Mouse (Mus musculus): ENCODE data around the gene Begain. TPM values are rescaled to one million over a fixed set of nuclear protein-coding genes. Genes with fewer than 3 reads are reported as not detected.

The Begain gene
- polyA plus RNA-seq, 1 experiment from 2014 or later, result 16.8 TPM

DNA sequence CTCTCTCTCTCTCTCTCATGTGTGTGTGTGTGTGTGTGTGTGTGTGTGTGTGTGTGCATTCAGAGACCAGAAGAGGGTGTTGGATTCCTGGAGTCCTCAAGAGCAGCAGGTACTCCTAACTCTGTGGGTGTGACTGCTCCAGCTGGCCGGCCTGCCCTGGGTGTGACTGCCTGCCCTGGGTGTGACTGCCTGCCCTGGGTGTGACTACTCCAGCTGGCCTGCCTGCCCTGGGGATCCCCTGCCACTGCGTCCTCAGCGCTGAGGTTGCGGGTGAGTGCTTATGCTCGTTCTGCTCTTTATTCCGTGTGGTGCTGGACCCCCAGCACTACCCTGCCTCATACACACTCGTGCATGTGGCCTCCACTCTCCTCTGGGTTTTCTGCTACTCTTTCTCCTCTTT, 65.0 kb downstream of the Begain start:
- Histone ChIP-seq H3K9me3 (replicated peaks) (no peaks in the 10 kb centered on the region), H3K27me3 (0 out of 2 replicates have a peak, but pooled peaks cover 4% of the 10 kb centered on the region), H3K4me2 (replicated peaks) (no peak overlapping the region), H3K27ac (replicated peaks) (no peak overlapping the region), H3K36me3 (no peaks in the 10 kb centered on the region), H3K4me1 (no peaks in the 10 kb centered on the region), H3K4me3 (replicated peaks) (no peak overlapping the region), H3K9ac (no peak overlapping the region)
- WGBS, result 70% methylated on average over 7 of the region's 7 CpGs
- ATAC-seq (ENCODE audit: insufficient number of reproducible peaks, low FRiP score, low TSS enrichment, low read depth), result no peak

- no peak for ATAC-seq (ENCODE audit: insufficient number of reproducible peaks, low FRiP score, low TSS enrichment, low read depth)
- WGBS, result 74% methylated on average over 8 of the region's 8 CpGs
- H3K4me3 ChIP-seq (replicated peaks), result no peak overlapping the region
Observed at GRCm38 (mm10) chr12:108997249-108997648, 70.8 kb downstream of the Begain start.

DNA sequence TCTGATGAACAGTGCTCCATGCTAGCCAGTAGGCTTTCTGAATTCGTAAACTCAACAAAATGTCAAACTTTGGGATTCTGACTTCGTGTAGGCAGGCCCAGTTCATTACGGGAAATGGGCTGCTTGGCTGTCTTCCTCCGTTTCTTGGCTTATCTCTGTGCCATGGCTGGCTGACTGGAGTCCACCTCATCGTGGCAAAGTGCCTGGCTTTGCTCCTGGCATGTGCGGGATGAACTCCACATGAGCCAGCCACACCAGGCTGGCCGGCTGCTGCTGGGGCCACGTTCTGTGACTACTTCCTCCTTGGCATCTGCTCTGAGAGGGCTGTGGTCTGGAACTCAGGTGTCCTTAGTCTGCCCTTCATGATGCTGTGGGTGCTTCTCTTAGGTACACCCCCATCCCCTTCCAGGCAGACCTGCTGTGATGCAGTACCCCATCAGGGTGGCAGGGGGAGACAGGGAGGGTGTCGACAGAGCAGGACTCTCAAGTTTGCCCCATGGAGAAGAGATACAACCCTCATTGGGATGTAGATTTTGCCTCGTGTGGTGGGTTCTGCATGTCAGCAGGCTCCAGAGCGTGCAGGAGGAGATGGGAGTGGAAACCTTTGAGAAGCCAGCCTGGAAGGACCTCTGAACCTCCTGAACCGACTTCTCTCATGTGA, 71.9 kb downstream of the Begain start:
- Histone ChIP-seq H3K27me3 (0 out of 2 replicates have a peak, but pooled peaks cover 4% of the 10 kb centered on the region), H3K9me3 (replicated peaks) (no peaks in the 10 kb centered on the region), H3K4me2 (replicated peaks) (no peak overlapping the region), H3K4me3 (replicated peaks) (no peak overlapping the region), H3K9ac (no peak overlapping the region), H3K4me1 (peaks cover 7% of the 10 kb centered on the region), H3K27ac (replicated peaks) (no peak overlapping the region), H3K36me3 (no peaks in the 10 kb centered on the region)
- ATAC-seq (ENCODE audit: insufficient number of reproducible peaks, low FRiP score, low TSS enrichment, low read depth), result no peak
- WGBS, result 83% methylated on average over 12 of the region's 12 CpGs

More at GRCm38 (mm10) chr12:108997249-108997648, 70.8 kb downstream of the Begain start:
- peaks cover 7% of the 10 kb centered on the region for H3K4me1 ChIP-seq
- no peak overlapping the region for H3K9ac ChIP-seq
- H3K4me2 ChIP-seq (replicated peaks), result no peak overlapping the region
- no peaks in the 10 kb centered on the region for H3K36me3 ChIP-seq
- no peak overlapping the region for H3K27ac ChIP-seq (replicated peaks)
- H3K27me3 ChIP-seq, result 0 out of 2 replicates have a peak, but pooled peaks cover 4% of the 10 kb centered on the region
- no peaks in the 10 kb centered on the region for H3K9me3 ChIP-seq (replicated peaks)

DNA sequence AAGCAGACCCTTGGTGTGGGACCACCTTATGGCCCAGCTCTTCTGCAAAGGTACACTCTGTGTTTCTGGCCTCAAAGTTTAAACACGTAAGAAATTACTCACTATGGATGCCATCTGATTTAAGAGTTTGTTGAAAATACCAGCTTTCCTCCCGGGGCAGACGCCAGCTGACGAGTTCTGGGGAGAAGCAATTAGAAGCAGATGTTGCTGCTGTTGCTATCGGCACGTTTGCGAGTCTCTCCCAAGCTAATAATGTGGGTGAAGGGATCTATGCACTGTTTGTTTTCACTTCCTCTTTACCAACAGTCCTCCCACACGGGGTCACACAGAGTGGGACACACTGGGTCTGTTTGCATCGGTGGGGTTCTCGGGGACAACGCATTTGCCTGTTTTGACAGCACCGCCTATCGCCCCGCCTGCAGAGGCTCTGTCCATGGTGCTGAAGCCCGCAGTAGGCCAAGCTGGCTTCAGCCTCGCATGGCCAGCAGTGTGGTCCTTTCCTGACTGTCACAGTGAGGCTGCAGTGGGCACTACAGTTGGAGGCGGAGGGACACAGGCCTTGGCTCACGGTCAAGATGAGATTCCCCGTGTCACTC, 73.5 kb downstream of the Begain start:
- no peak for ATAC-seq (ENCODE audit: insufficient number of reproducible peaks, low FRiP score, low TSS enrichment, low read depth)
- H3K4me1 ChIP-seq, result peaks cover 7% of the 10 kb centered on the region
- 5% methylated on average over 19 of the region's 19 CpGs for WGBS
- no peaks in the 10 kb centered on the region for H3K9me3 ChIP-seq (replicated peaks)
- no peak overlapping the region for H3K9ac ChIP-seq
- peak overlapping the region; percentile 45 for H3K4me2 ChIP-seq (replicated peaks)
- H3K36me3 ChIP-seq, result no peaks in the 10 kb centered on the region
- H3K4me3 ChIP-seq (replicated peaks), result peak overlapping the region; percentile 29
- H3K27ac ChIP-seq (replicated peaks), result no peak overlapping the region
- H3K27me3 ChIP-seq, result 0 out of 2 replicates have a peak, but pooled peaks cover 4% of the 10 kb centered on the region

GRCm38 (mm10) chr12:108993046-108993445, 75.0 kb downstream of the Begain start:
- 81% methylated on average over 2 of the region's 2 CpGs for WGBS
- Histone ChIP-seq H3K36me3 (no peaks in the 10 kb centered on the region), H3K4me1 (peaks cover 7% of the 10 kb centered on the region), H3K9ac (no peak overlapping the region), H3K27me3 (no peaks in the 10 kb centered on the region), H3K9me3 (replicated peaks) (no peaks in the 10 kb centered on the region), H3K4me3 (replicated peaks) (no peak overlapping the region), H3K4me2 (replicated peaks) (no peak overlapping the region), H3K27ac (replicated peaks) (no peak overlapping the region)
- ATAC-seq (ENCODE audit: insufficient number of reproducible peaks, low FRiP score, low TSS enrichment, low read depth), result no peak

GRCm38 (mm10) chr12:108990425-108990824, 77.6 kb downstream of the Begain start:
- H3K9ac ChIP-seq, result no peak overlapping the region
- H3K27me3 ChIP-seq, result no peaks in the 10 kb centered on the region
- no peak overlapping the region for H3K4me3 ChIP-seq (replicated peaks)
- no peaks in the 10 kb centered on the region for H3K36me3 ChIP-seq
- no peak overlapping the region for H3K27ac ChIP-seq (replicated peaks)
- WGBS, result 70% methylated on average over 9 of the region's 9 CpGs
- H3K4me2 ChIP-seq (replicated peaks), result no peak overlapping the region
- H3K4me1 ChIP-seq, result peaks cover 12% of the 10 kb centered on the region
- H3K9me3 ChIP-seq (replicated peaks), result no peaks in the 10 kb centered on the region
- no peak for ATAC-seq (ENCODE audit: insufficient number of reproducible peaks, low FRiP score, low TSS enrichment, low read depth)

DNA sequence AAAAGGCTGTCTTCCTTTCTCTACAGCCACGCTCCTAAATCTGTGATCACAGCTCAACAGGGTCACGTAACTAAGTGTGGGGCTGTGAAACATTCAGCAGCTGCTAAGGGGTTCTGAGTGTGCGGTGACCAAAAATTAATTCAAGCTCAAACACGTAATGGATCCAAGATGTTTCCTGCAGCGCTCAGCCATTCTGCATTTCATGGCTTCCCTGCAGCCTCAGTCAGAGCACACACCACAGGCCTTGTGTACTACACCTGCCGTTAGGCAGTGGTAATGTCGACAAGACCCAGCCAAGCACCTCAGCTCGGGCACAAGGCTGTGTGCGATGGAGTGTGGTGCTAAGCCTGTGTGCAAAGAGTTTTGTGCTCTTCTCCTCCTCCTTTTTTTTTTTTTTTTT, 80.6 kb downstream of the Begain start:
- no peaks in the 10 kb centered on the region for H3K36me3 ChIP-seq
- H3K9ac ChIP-seq, result no peak overlapping the region
- 54% methylated on average over 9 of the region's 9 CpGs for WGBS
- no peak overlapping the region for H3K4me2 ChIP-seq (replicated peaks)
- no peaks in the 10 kb centered on the region for H3K9me3 ChIP-seq (replicated peaks)
- no peak for ATAC-seq (ENCODE audit: insufficient number of reproducible peaks, low FRiP score, low TSS enrichment, low read depth)
- H3K4me3 ChIP-seq (replicated peaks), result no peak overlapping the region
- peaks cover 22% of the 10 kb centered on the region for H3K4me1 ChIP-seq
- H3K27ac ChIP-seq (replicated peaks), result no peak overlapping the region
- H3K27me3 ChIP-seq, result no peaks in the 10 kb centered on the region

- Histone ChIP-seq H3K4me2 (replicated peaks) (no peak overlapping the region), H3K27ac (replicated peaks) (no peak overlapping the region), H3K27me3 (no peaks in the 10 kb centered on the region), H3K9ac (no peak overlapping the region), H3K4me3 (replicated peaks) (no peak overlapping the region), H3K36me3 (no peaks in the 10 kb centered on the region), H3K4me1 (peaks cover 32% of the 10 kb centered on the region), H3K9me3 (replicated peaks) (no peaks in the 10 kb centered on the region)
- no peak for ATAC-seq (ENCODE audit: insufficient number of reproducible peaks, low FRiP score, low TSS enrichment, low read depth)
- 66% methylated on average over 6 of the region's 6 CpGs for WGBS
Observed at GRCm38 (mm10) chr12:108985025-108985424, 83.0 kb downstream of the Begain start.

- no peak for ATAC-seq (ENCODE audit: insufficient number of reproducible peaks, low FRiP score, low TSS enrichment, low read depth)
- Histone ChIP-seq H3K9ac (no peak overlapping the region), H3K27ac (replicated peaks) (no peak overlapping the region), H3K27me3 (no peaks in the 10 kb centered on the region), H3K4me1 (peaks cover 35% of the 10 kb centered on the region), H3K36me3 (no peaks in the 10 kb centered on the region), H3K9me3 (replicated peaks) (no peaks in the 10 kb centered on the region), H3K4me3 (replicated peaks) (no peak overlapping the region), H3K4me2 (replicated peaks) (no peak overlapping the region)
- 59% methylated on average over 8 of the region's 8 CpGs for WGBS
Observed at GRCm38 (mm10) chr12:108984471-108984870, 83.5 kb downstream of the Begain start.

DNA sequence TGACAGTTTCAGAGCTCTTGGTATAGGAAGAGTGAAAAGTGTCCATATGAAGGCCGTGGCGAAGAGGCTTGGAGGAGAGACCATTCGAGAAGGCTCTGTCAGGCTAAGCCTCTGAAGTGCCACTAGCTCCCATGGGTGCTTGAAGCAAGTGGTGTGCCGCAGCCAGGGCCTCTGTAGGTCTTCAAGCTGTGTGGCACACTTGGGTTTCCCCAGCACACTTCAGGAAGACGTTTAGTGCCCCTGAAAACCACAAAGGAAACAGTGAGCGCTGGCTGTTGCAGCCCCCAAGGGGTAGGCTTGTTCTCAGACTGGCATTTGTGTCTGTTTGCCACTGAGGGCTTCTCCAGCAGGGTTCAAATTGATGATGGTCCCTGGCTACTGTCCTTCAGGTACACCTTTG, 84.5 kb downstream of the Begain start:
- Histone ChIP-seq H3K27me3 (no peaks in the 10 kb centered on the region), H3K9ac (no peak overlapping the region), H3K9me3 (replicated peaks) (no peaks in the 10 kb centered on the region), H3K4me1 (peaks cover 35% of the 10 kb centered on the region), H3K4me3 (replicated peaks) (no peak overlapping the region), H3K36me3 (no peaks in the 10 kb centered on the region), H3K27ac (replicated peaks) (no peak overlapping the region), H3K4me2 (replicated peaks) (no peak overlapping the region)
- ATAC-seq (ENCODE audit: insufficient number of reproducible peaks, low FRiP score, low TSS enrichment, low read depth), result no peak
- WGBS, result 77% methylated on average over 6 of the region's 6 CpGs

DNA sequence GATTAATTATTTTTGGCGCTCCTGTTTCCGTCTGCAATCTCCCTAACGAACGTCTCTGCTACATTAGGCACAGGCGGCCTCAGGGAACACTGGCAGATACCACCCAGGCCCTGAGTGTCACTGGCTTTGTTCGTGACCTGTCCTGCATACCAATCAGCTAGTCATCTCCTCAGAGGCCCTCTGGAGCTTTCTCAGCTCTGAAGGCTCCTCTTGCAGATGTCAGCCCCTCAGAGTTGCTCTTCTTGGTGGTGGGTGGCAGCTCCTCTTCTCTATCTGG, 85.4 kb downstream of the Begain start:
- H3K9me3 ChIP-seq (replicated peaks), result no peaks in the 10 kb centered on the region
- H3K36me3 ChIP-seq, result no peaks in the 10 kb centered on the region
- no peak overlapping the region for H3K4me2 ChIP-seq (replicated peaks)
- peaks cover 35% of the 10 kb centered on the region for H3K4me1 ChIP-seq
- no peak overlapping the region for H3K4me3 ChIP-seq (replicated peaks)
- H3K9ac ChIP-seq, result no peak overlapping the region
- no peak for ATAC-seq (ENCODE audit: insufficient number of reproducible peaks, low FRiP score, low TSS enrichment, low read depth)
- H3K27me3 ChIP-seq, result no peaks in the 10 kb centered on the region
- H3K27ac ChIP-seq (replicated peaks), result no peak overlapping the region
- WGBS, result 75% methylated on average over 6 of the region's 6 CpGs

Measured in embryonic facial prominence, embryonic 15.5 days (tissue).